Mouse (Mus musculus) heart, postnatal 0 days (tissue): ENCODE measurements around the gene Ier3. TPM values are rescaled to one million over a fixed set of nuclear protein-coding genes. Genes with fewer than 3 reads are reported as not detected.
A peak's percentile ranks its signal among the peaks of the same experiment; 100 is the strongest.

ENCODE experiments used
- ATAC-seq: fragments of 200-750 bp; cut with Nextera tagmentation; 2 replicates; pipeline ENCODE4 v1.8.0; 2017; ENCODE audit warnings: low read depth, moderate number of reproducible peaks, moderate library complexity; ENCODE audit not compliant: insufficient read depth
- DNase-seq: peaks from one replicate; pipeline ENCODE4 v3.0.0-alpha.2; 2016; ENCODE audit warnings: low spot score
- H3K27ac ChIP-seq: fragments of 300-500 bp; sonication (generic); 2 replicates; pipeline ENCODE4 v1.5.1; 2014; ENCODE audit warnings: low read depth, mild to moderate bottlenecking
- H3K27me3 ChIP-seq: fragments of 300-500 bp; sonication (generic); 2 replicates; pipeline ENCODE4 v1.6.1; 2014; ENCODE audit warnings: low read length, mixed read lengths; ENCODE audit not compliant: control insufficient read depth, insufficient read depth
- H3K36me3 ChIP-seq: fragments of 300-500 bp; sonication (generic); replicated peaks from 2 replicates; pipeline ENCODE4 v1.6.1; 2014; ENCODE audit warnings: low read length, mixed read lengths; ENCODE audit not compliant: control insufficient read depth, insufficient read depth
- H3K4me1 ChIP-seq: fragments of 300-500 bp; sonication (generic); 2 replicates; pipeline ENCODE4 v1.6.1; 2014; ENCODE audit warnings: antibody characterized with exemption; ENCODE audit not compliant: control insufficient read depth, insufficient read depth
- H3K4me2 ChIP-seq: fragments of 300-500 bp; sonication (generic); 2 replicates; pipeline ENCODE4 v1.6.1; 2014; ENCODE audit warnings: low read depth, mild to moderate bottlenecking, low read length, moderate library complexity
- H3K4me3 ChIP-seq: fragments of 300-500 bp; sonication (generic); 2 replicates; pipeline ENCODE4 v1.5.1; 2014; ENCODE audit warnings: low read depth, low read length
- H3K9ac ChIP-seq: fragments of 300-500 bp; sonication (generic); replicated peaks from 2 replicates; pipeline ENCODE4 v1.6.1; 2014; ENCODE audit warnings: low read depth, low read length, mixed read lengths
- H3K9me3 ChIP-seq: fragments of 300-500 bp; sonication (generic); replicated peaks from 2 replicates; pipeline ENCODE4 v1.6.1; 2016; ENCODE audit warnings: low read length; ENCODE audit not compliant: control insufficient read depth
- CTCF ChIP-seq: IDR thresholded peaks from 2 replicates; pipeline ENCODE4 v1.5.1; 2016; ENCODE audit warnings: antibody characterized with exemption, control low read depth, low read depth
- EP300 ChIP-seq: IDR thresholded peaks from 2 replicates; pipeline ENCODE4 v1.6.1; 2016; ENCODE audit warnings: antibody characterized with exemption, low read depth
- whole genome bisulfite sequencing: fragments of 180-500 bp; shearing (Covaris S2); extraction: QIAGEN DNeasy Blood & Tissue Kit; methylation state at CpG from one replicate; pipeline ENCODE4 v1.1.7; 2014; 5-methylcytosine and 5-hydroxymethylcytosine counted together
- polyA plus RNA-seq: library from polyadenylated mRNA; unstranded; fragments of >200 nt; fragmentation: Nextera tagmentation; extraction: Ambion mirVana; gene quantifications from 2 replicates; pipeline ENCODE4 v1.2.1, GENCODE M21; 2015
- total RNA-seq: library from RNA; depleted of rRNA; stranded (reverse); fragments of >200 nt; gene quantifications from 2 replicates; pipeline ENCODE4 v1.2.3, GENCODE M21; 2014; ENCODE audit warnings: low replicate concordance

Ier3 gene
- total and polyA plus RNA-seq, 2 experiments from 2014 or later = 50.5 to 79.4 TPM

GRCm38 (mm10) chr17:35812307-35812706, 9.2 kb upstream of the Ier3 start:
- ATAC-seq (no peak), DNase-seq (no peak)
- no peaks in the 10 kb centered on the region for H3K36me3 ChIP-seq
- peak overlapping the region; percentile 96 for H3K27ac ChIP-seq
- peaks cover 55% of the 10 kb centered on the region for H3K4me1 ChIP-seq
- WGBS = 81% methylated on average over 5 of the region's 5 CpGs
- TF ChIP-seq EP300 (no peak), CTCF (no peak)
- no peak overlapping the region for H3K4me3 ChIP-seq
- no peak overlapping the region for H3K9ac ChIP-seq
- no peak overlapping the region for H3K4me2 ChIP-seq
- H3K27me3 ChIP-seq = no peaks in the 10 kb centered on the region
- no peaks in the 10 kb centered on the region for H3K9me3 ChIP-seq

- no peak overlapping the region for H3K4me2 ChIP-seq
- TF ChIP-seq CTCF (no peak), EP300 (no peak)
Measured at GRCm38 (mm10) chr17:35812736-35813135, 8.7 kb upstream of the Ier3 start.

GRCm38 (mm10) chr17:35813245-35813647, 8.2 kb upstream of the Ier3 start:
- Histone ChIP-seq H3K4me1 (peaks cover 55% of the 10 kb centered on the region), H3K9ac (0 out of 2 replicates have a peak overlapping the region, but pooled peaks have one; percentile 31), H3K4me2 (no peak overlapping the region), H3K27ac (peak overlapping the region; percentile 96), H3K27me3 (no peaks in the 10 kb centered on the region), H3K9me3 (no peaks in the 10 kb centered on the region), H3K36me3 (no peaks in the 10 kb centered on the region), H3K4me3 (no peak overlapping the region)
- WGBS = 9% methylated on average over 7 of the region's 7 CpGs
- DNase-seq (peak; percentile 98), ATAC-seq (peak; percentile 91)
- TF ChIP-seq EP300 (peak; percentile 83), CTCF (no peak)

More at GRCm38 (mm10) chr17:35812736-35813135, 8.7 kb upstream of the Ier3 start:
- Histone ChIP-seq H3K36me3 (no peaks in the 10 kb centered on the region), H3K9me3 (no peaks in the 10 kb centered on the region), H3K27ac (peak overlapping the region; percentile 96), H3K9ac (0 out of 2 replicates have a peak overlapping the region, but pooled peaks have one; percentile 31), H3K27me3 (no peaks in the 10 kb centered on the region), H3K4me1 (peaks cover 55% of the 10 kb centered on the region), H3K4me3 (no peak overlapping the region)
- 30% methylated on average over 6 of the region's 6 CpGs for WGBS
- DNase-seq (no peak), ATAC-seq (no peak; the same call in none of the 2 replicates)

GRCm38 (mm10) chr17:35813653-35814052, 7.8 kb upstream of the Ier3 start:
- Histone ChIP-seq H3K27me3 (no peaks in the 10 kb centered on the region), H3K9ac (no peak overlapping the region), H3K4me1 (peaks cover 55% of the 10 kb centered on the region), H3K36me3 (no peaks in the 10 kb centered on the region), H3K27ac (peak overlapping the region; percentile 96), H3K4me3 (no peak overlapping the region), H3K4me2 (no peak overlapping the region), H3K9me3 (no peaks in the 10 kb centered on the region)
- no peak; the same call in 1 of the 2 replicates for TF ChIP-seq EP300
- 40% methylated on average over 7 of the region's 7 CpGs for WGBS
- DNase-seq (no peak), ATAC-seq (peak; percentile 9)

- H3K36me3 ChIP-seq = no peaks in the 10 kb centered on the region
- H3K4me1 ChIP-seq = peaks cover 55% of the 10 kb centered on the region
- no peaks in the 10 kb centered on the region for H3K27me3 ChIP-seq
- H3K9me3 ChIP-seq = no peaks in the 10 kb centered on the region
- no peak for DNase-seq
- no peak overlapping the region for H3K4me2 ChIP-seq
- no peak overlapping the region for H3K9ac ChIP-seq
- WGBS = 54% methylated on average over 6 of the region's 6 CpGs
- TF ChIP-seq CTCF = no peak
- ATAC-seq = no peak
- H3K27ac ChIP-seq = peak overlapping the region; percentile 96
- H3K4me3 ChIP-seq = no peak overlapping the region
Measured at GRCm38 (mm10) chr17:35814678-35815077, 6.8 kb upstream of the Ier3 start.

GRCm38 (mm10) chr17:35815836-35816235, 5.6 kb upstream of the Ier3 start:
- peak overlapping the region; percentile 96 for H3K27ac ChIP-seq
- no peak overlapping the region for H3K4me2 ChIP-seq
- DNase-seq (no peak), ATAC-seq (no peak)
- no peak overlapping the region for H3K4me3 ChIP-seq
- no peaks in the 10 kb centered on the region for H3K9me3 ChIP-seq
- peaks cover 54% of the 10 kb centered on the region for H3K4me1 ChIP-seq
- no peaks in the 10 kb centered on the region for H3K36me3 ChIP-seq
- H3K27me3 ChIP-seq = no peaks in the 10 kb centered on the region
- no peak for TF ChIP-seq EP300
- 47% methylated on average over 7 of the region's 7 CpGs for WGBS
- H3K9ac ChIP-seq = no peak overlapping the region
